Mouse (Mus musculus) yolk sac, embryonic 10.5 days (tissue): ENCODE results near the gene Olfr620.

ENCODE experiments used
- DNase-seq: peaks from one replicate; pipeline ENCODE4 v3.0.0-alpha.2; 2017; ENCODE audit warnings: low spot score

Olfr620 gene

GRCm38 (mm10) chr7:103612434-103612833 is at the start of gene Olfr620:
Gene Olfr620, minus strand, starts transcription at chr7:103612534.
- no peak for DNase-seq

- DNase-seq: no peak
Observed at GRCm38 (mm10) chr7:103644070-103644469, 31.7 kb upstream of the Olfr620 start.

- no peak for DNase-seq
Observed at GRCm38 (mm10) chr7:103642602-103643001, 30.3 kb upstream of the Olfr620 start, which contains the start of gene Olfr622. Gene Olfr622, minus strand, starts transcription at chr7:103642702.

- DNase-seq: no peak
Observed at GRCm38 (mm10) chr7:103636795-103637194, 24.5 kb upstream of the Olfr620 start.

- DNase-seq: no peak
Observed at GRCm38 (mm10) chr7:103607425-103607824, 4.9 kb downstream of the Olfr620 start.

GRCm38 (mm10) chr7:103600275-103600674 is 12.1 kb downstream of the Olfr620 start, which contains the start of gene Olfr619:
Gene Olfr619, plus strand, starts transcription at chr7:103600575.
- DNase-seq: no peak

GRCm38 (mm10) chr7:103589803-103590202 is 22.5 kb downstream of the Olfr620 start, which contains the start of gene Olfr618:
Gene Olfr618, plus strand, starts transcription at chr7:103590103.
- no peak for DNase-seq

- DNase-seq: no peak
Observed at GRCm38 (mm10) chr7:103572761-103573160, 39.6 kb downstream of the Olfr620 start, which contains the start of gene Olfr617. Gene Olfr617, plus strand, starts transcription at chr7:103573061.

GRCm38 (mm10) chr7:103569043-103569442 is 43.3 kb downstream of the Olfr620 start, which contains the start of gene Olfr616:
Gene Olfr616, minus strand, starts transcription at chr7:103569143.
- DNase-seq: no peak

- DNase-seq: no peak
Observed at GRCm38 (mm10) chr7:103555779-103556178, 56.6 kb downstream of the Olfr620 start, which contains the start of gene Olfr615. Gene Olfr615, plus strand, starts transcription at chr7:103556079.
